Mouse (Mus musculus): ENCODE data around the gene Gstm3. TPM values are rescaled to one million over a fixed set of nuclear protein-coding genes. Genes with fewer than 3 reads are reported as not detected.
"Not testable (repeated sequence)": the region's sequence is repeated elsewhere in the genome, so short reads cannot be mapped to it uniquely, and the experiment has no call there.

Gene Gstm3
- polyA plus RNA-seq, 1 experiment from 2014 or later = 0.25 TPM

DNA sequence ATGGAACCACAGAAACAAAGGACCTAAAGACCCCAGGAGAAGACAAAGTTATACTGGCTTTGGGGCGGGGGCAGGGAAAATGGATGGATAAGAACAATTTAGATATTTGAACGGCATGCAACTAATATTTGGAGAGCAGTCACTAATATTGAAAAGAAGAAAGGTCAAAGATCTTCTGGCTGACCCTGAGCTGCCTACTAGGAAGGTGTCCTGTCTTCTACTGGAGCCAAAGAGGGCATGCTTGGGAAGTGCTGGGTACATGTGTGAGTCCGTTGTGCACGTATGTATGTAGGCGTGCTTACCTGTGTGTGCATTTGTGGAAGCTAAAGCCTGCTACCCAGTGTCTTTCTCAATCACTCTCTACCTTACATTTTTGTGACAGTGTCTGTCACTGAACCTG is 2.5 kb downstream of the Gstm3 start:
- no peaks in the 10 kb centered on the region for H3K4me1 ChIP-seq
- H3K4me3 ChIP-seq = no peak overlapping the region
- WGBS = 92% methylated on average over 5 of the region's 5 CpGs
- no peaks in the 10 kb centered on the region for H3K9me3 ChIP-seq
- ATAC-seq (replicated peaks) = no peak
- H3K36me3 ChIP-seq (replicated peaks) = no peaks in the 10 kb centered on the region
- H3K27ac ChIP-seq = no peak overlapping the region
- no peak overlapping the region for H3K4me2 ChIP-seq
- no peaks in the 10 kb centered on the region for H3K27me3 ChIP-seq (replicated peaks)
- H3K9ac ChIP-seq = no peak overlapping the region

DNA sequence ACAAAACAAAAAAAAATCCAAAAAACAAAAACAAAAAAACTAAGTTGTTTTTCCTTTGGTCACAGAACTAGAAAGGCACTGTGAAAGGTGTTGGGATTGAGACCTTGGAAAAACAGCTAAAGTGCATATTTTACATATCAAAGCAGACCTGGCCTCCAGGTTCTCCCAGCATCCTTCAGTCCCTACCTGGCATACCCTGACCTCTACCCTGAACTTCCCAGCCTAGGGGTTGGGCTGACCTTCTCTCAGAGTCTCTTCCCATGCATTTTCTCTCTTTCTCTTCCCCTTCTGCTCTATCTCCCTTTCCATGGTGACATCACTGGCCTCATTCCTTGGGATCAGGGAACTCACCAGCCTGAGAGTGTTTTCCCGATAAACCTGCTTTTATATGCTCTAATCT is 3.5 kb downstream of the Gstm3 start:
- Histone ChIP-seq H3K27me3 (replicated peaks) (no peaks in the 10 kb centered on the region), H3K4me2 (no peak overlapping the region), H3K4me3 (no peak overlapping the region), H3K9me3 (no peaks in the 10 kb centered on the region), H3K27ac (no peak overlapping the region), H3K9ac (no peak overlapping the region), H3K4me1 (no peaks in the 10 kb centered on the region), H3K36me3 (replicated peaks) (no peaks in the 10 kb centered on the region)
- no peak for ATAC-seq (replicated peaks)
- WGBS = 50% methylated on average over 1 of the region's 1 CpGs

DNA sequence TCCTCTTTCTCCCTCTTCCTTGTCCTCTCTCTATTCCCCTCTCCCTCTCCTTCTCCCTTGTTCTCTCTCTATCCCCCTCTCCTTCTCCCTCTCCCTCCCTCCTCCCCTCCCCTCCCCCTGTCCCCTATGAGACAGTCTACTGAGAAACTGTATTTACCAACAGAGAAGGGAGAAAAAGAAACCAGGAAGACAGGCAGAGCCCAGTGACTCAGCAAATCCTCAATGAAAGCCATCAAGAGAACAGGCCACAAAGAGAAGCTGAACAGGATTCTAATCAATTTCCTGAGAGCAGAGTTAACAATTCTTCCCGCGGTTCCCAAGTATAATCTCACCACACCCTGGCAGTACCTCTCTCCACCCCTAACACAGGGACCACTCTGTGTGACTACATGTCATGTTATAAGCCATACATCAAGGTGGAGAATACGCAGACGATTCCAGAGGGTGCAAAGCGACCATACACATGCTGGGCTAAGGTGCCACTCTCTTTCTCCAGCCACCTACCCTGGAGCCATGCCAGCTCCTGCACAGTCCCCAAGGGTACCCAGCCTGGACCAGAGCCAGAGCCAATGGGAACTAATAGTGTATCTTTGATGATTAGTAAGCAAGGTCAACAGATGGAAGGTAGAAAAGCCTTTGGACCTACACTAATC is 4.3 kb downstream of the Gstm3 start:
- ATAC-seq (replicated peaks) = no peak
- 64% methylated on average over 5 of the region's 5 CpGs for WGBS

DNA sequence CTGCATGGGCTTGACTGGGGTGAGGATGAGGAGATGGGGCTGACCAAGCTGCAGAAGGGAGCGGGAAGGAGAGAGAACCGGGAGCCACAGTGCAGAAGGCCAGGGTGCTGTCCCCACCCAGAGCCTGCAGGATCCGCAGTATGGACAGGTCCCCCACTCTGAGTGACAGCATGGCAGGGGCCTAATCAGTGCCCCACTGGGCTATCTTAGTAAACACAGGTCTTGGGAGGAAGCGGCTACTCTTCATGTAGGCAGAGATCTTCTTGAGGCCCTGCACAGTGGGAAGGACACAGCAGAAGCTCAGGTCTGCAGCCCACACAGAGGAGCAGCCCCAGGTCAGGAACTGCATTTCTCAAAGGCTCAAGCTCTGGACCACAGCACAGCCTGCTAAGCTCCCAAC is 5.1 kb downstream of the Gstm3 start:
- no peaks in the 10 kb centered on the region for H3K36me3 ChIP-seq (replicated peaks)
- no peak overlapping the region for H3K4me2 ChIP-seq
- H3K27ac ChIP-seq = no peak overlapping the region
- H3K4me1 ChIP-seq = no peaks in the 10 kb centered on the region
- H3K9ac ChIP-seq = no peak overlapping the region
- no peak for ATAC-seq (replicated peaks)
- no peak overlapping the region for H3K4me3 ChIP-seq
- H3K27me3 ChIP-seq (replicated peaks) = no peaks in the 10 kb centered on the region
- H3K9me3 ChIP-seq = no peaks in the 10 kb centered on the region
- 74% methylated on average over 4 of the region's 4 CpGs for WGBS

More for the DNA sequence above, 4.3 kb downstream of the Gstm3 start:
- H3K27me3 ChIP-seq (replicated peaks) = no peaks in the 10 kb centered on the region
- H3K9ac ChIP-seq = no peak overlapping the region
- H3K27ac ChIP-seq = no peak overlapping the region
- H3K4me3 ChIP-seq = no peak overlapping the region
- no peak overlapping the region for H3K4me2 ChIP-seq
- H3K4me1 ChIP-seq = no peaks in the 10 kb centered on the region
- no peaks in the 10 kb centered on the region for H3K9me3 ChIP-seq
- no peaks in the 10 kb centered on the region for H3K36me3 ChIP-seq (replicated peaks)

DNA sequence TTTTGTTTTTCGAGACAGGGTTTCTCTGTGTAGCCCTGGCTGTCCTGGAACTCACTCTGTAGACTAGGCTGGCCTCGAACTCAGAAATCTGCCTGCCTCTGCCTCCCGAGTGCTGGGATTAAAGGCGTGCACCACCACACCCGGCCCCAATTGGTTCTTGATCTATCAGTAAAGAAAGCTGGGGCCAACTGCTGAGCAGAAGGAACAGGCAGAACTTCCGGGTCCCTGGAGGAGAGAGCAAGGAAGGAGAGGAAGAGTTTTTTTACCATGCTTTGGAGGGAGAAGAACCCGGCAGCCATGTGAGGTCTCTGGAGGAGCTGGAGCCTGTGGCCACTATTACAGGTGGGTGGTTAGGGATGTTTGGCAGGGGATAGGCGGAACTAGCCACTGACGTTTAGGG is 13.8 kb downstream of the Gstm3 start:
- 93% methylated on average over 9 of the region's 9 CpGs for WGBS
- not testable (repeated sequence) for H3K4me1 ChIP-seq

DNA sequence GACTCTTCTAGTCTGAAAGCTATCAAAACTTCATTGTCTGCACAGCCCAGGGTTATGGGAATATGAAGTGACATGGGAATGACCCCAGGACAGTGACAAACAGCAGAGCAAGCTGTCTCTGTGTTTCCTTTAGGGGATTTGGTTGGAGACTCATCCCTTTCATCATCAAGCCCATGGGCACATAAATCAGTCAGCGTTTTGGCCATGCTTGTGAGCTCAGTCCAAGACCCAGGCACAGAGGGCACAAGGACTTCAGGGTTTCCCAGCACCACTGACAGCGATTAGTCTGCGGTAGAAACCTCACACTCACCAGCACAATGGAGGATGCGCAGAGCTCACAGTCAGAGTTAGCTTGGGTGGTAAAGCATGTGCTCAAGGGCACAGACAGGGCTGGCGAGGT is 15.2 kb downstream of the Gstm3 start:
- no peak overlapping the region for H3K27ac ChIP-seq
- no peak for ATAC-seq (replicated peaks)
- 82% methylated on average over 5 of the region's 5 CpGs for WGBS

More for the DNA sequence above, 13.8 kb downstream of the Gstm3 start:
- not testable (repeated sequence) for ATAC-seq (replicated peaks); H3K27ac ChIP-seq; H3K4me3 ChIP-seq; H3K36me3 ChIP-seq (replicated peaks); H3K4me2 ChIP-seq; H3K9ac ChIP-seq; H3K27me3 ChIP-seq (replicated peaks); H3K9me3 ChIP-seq

DNA sequence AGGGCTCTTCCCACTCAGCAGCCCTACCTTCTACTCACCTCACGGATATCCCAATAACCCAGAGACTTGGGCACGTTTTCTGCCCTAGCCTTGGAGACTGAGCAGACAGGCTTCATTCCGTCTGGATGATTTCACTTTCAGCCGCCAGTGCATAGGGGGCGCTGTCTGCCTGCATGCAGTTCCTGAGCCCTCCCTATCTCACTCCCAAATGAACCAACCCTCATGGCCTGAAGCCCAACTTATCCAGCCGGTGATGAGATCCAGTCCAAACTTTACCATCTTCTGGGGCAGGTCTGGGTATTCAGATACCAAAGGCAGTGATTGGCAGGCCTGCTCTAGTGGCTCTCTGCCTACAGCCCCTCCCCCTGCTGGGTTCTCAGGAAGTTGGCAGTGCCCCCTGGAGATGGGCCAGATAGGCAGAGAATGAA is 15.7 kb downstream of the Gstm3 start:
- Histone ChIP-seq H3K27me3 (replicated peaks) (no peaks in the 10 kb centered on the region), H3K36me3 (replicated peaks) (no peaks in the 10 kb centered on the region), H3K4me3 (no peak overlapping the region), H3K9me3 (no peaks in the 10 kb centered on the region), H3K4me1 (no peaks in the 10 kb centered on the region), H3K4me2 (no peak overlapping the region), H3K9ac (no peak overlapping the region), H3K27ac (no peak overlapping the region)
- 23% methylated on average over 6 of the region's 6 CpGs for WGBS
- peak; percentile 69 for ATAC-seq (replicated peaks)

More for the DNA sequence above, 15.2 kb downstream of the Gstm3 start:
- H3K27me3 ChIP-seq (replicated peaks) = no peaks in the 10 kb centered on the region
- no peaks in the 10 kb centered on the region for H3K4me1 ChIP-seq
- H3K9ac ChIP-seq = no peak overlapping the region
- H3K4me3 ChIP-seq = no peak overlapping the region
- no peaks in the 10 kb centered on the region for H3K36me3 ChIP-seq (replicated peaks)
- H3K9me3 ChIP-seq = no peaks in the 10 kb centered on the region
- H3K4me2 ChIP-seq = no peak overlapping the region

DNA sequence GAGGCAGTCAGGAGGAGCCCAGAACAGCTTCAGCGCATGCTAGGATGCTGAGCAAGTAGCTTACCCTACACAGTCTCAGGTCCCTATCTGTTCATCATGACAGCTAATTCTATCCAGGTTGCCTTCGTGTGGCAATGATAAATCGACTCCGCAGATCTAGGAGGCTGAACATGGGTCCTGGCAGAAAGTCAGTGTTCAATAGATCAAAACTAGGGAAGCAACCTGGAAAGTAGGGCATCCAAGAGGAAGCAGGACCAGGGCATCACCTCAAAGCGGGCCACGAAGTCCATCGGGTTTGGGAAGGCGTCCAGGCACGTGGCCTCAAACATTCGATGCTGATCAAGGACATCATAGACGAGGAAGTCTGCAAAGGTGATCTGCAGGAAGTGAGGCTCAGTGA is 18.6 kb downstream of the Gstm3 start:
- H3K27ac ChIP-seq = no peak overlapping the region
- H3K4me3 ChIP-seq = no peak overlapping the region
- H3K9me3 ChIP-seq = no peaks in the 10 kb centered on the region
- H3K4me1 ChIP-seq = no peaks in the 10 kb centered on the region
- H3K27me3 ChIP-seq (replicated peaks) = no peaks in the 10 kb centered on the region
- H3K36me3 ChIP-seq (replicated peaks) = no peaks in the 10 kb centered on the region
- WGBS = 88% methylated on average over 11 of the region's 11 CpGs
- H3K9ac ChIP-seq = no peak overlapping the region
- H3K4me2 ChIP-seq = no peak overlapping the region
- no peak for ATAC-seq (replicated peaks)

DNA sequence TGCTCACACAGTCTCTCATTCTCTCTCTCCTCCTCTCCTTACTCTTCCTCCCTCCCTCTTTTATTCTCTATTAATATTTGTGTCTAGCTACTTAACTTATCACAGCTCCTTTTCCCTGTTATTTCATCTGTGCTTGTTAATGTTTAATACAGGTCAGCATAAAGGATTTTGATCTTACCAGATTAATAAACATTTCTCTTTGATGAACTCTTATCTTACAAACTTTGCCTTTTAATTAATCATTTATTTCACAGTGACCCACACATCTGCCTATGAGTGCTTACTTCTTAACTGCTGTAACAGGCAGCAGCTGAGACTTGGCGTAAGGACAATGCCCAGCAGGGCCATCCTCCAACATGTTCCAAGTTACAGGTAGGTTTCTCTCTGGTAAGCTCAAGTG is 19.6 kb downstream of the Gstm3 start:
- H3K9ac ChIP-seq; H3K9me3 ChIP-seq; H3K4me3 ChIP-seq; H3K27ac ChIP-seq; H3K4me2 ChIP-seq; H3K36me3 ChIP-seq (replicated peaks); ATAC-seq (replicated peaks); H3K4me1 ChIP-seq; H3K27me3 ChIP-seq (replicated peaks): not testable (repeated sequence)
- WGBS = 93% methylated on average over 1 of the region's 1 CpGs

DNA sequence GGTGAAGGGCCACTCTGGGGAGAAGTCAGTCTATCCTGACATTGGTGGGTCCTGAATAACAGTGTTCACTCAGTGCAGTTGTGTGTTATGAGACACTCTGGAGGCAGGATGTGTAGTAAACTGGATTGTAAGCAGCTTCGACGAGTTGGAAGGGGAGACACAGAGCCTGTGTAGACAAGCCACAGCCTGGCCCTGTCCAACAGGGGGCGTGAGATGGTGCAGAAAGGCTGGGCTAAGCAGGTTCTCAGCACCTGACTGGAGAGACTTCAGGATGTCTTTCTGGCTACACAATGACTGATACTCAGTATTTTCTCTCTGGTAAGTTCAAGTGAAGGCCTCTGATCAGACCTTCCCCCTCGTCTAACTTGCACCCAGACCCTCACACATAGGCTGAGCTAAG is 23.4 kb downstream of the Gstm3 start:
- Histone ChIP-seq H3K4me3 (no peak overlapping the region), H3K9ac (no peak overlapping the region), H3K4me2 (no peak overlapping the region), H3K36me3 (replicated peaks) (no peaks in the 10 kb centered on the region), H3K9me3 (no peaks in the 10 kb centered on the region), H3K27me3 (replicated peaks) (no peaks in the 10 kb centered on the region), H3K27ac (no peak overlapping the region), H3K4me1 (peaks cover 10% of the 10 kb centered on the region)
- WGBS = 57% methylated on average over 4 of the region's 4 CpGs
- ATAC-seq (replicated peaks) = no peak

DNA sequence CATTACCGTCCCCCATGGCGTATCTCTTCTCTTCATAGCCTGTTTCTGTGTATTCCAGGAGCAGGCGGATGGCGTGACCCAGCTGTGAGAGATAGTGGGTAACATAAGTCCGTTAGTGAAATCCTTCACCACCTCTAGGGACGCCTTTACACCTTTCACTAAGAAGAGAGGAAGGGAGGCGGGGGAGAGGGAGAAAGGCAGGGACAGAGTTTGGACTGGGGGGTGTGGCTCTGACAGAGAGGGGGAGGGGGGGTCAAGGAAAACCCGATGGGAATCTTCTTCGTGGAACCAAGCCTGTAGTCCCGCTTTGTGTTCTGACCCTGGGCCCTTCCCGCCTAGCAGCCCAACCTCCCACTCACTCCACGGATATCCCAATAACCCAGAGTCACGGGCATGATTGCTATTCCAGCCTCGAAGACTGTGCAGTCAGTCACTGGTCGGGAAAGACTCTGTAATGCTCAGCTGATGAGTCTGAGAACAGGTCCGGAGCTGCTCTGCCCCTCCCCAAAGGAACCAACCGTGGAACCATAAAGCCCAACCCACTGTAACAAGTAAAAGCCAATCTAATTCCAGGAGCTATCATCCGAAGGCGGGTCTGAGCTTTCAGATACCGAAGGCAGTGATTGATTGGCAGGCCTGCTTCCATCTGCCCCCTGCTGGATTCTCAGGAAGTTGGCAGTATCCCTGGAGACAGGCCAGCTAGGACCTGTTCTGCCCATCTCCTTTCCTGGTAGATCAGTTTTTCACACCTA is 25.7 kb downstream of the Gstm3 start, which contains the start of gene Gstm6:
TSS of gene Gstm6 (minus strand) at position 511 of the 752 bp plus-strand sequence.
- H3K4me1 ChIP-seq = peaks cover 17% of the 10 kb centered on the region
- peak; percentile 93 for ATAC-seq (replicated peaks)
- WGBS = 14% methylated on average over 20 of the region's 20 CpGs
- H3K27me3 ChIP-seq (replicated peaks) = no peaks in the 10 kb centered on the region
- H3K9me3 ChIP-seq = no peaks in the 10 kb centered on the region
- H3K4me3 ChIP-seq = peak within 1 kb of the TSS; percentile 32
- peak within 1 kb of the TSS; percentile 70 for H3K27ac ChIP-seq
- H3K4me2 ChIP-seq = peak within 1 kb of the TSS; percentile 50
- H3K9ac ChIP-seq = peak within 1 kb of the TSS; percentile 33; the same call in 1 of the 2 replicates
- H3K36me3 ChIP-seq (replicated peaks) = no peaks in the 10 kb centered on the region

DNA sequence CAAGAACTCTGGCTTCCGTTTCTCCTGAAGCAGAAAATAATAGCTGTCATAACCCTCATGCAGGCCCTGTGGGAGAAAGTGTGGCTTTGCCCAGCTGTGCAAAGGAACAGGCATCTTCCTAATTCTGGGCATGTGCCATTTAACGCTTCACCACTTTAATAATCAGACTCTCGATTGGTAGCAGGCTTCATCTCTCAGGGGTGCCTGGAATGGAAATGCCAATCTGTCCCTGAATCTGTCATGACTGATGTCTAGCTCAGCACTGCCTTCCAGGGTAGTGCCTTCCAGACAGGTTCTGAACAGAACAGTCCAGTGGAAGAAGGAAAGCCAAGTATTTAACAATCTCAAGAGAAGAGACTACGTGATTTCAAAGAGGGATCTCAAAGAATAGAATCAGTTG is 27.8 kb downstream of the Gstm3 start:
- Histone ChIP-seq H3K4me1 (peaks cover 17% of the 10 kb centered on the region), H3K27ac (no peak overlapping the region), H3K9me3 (no peaks in the 10 kb centered on the region), H3K36me3 (replicated peaks) (no peaks in the 10 kb centered on the region), H3K4me3 (no peak overlapping the region), H3K9ac (no peak overlapping the region), H3K27me3 (replicated peaks) (no peaks in the 10 kb centered on the region), H3K4me2 (no peak overlapping the region)
- 70% methylated on average over 4 of the region's 4 CpGs for WGBS
- no peak for ATAC-seq (replicated peaks)

DNA sequence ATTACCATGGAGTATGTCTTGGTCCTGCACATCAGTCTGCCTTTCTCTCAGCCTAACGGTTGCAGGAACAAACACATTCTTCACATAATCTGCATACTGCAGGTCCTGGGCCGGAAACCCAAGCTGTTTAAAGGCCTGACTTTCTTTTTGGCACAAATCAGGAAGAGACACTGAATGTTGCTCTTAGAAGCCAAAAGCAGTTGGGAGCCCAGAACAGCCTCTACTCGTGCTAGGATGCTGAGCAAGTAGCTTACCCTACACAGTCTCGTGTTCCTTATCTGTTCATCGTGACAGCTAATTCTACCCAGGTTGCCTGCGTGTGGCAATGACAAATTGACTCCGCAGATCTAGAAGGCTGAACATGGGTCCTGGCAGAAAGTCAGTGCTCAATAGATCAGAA is 28.6 kb downstream of the Gstm3 start:
- H3K4me1 ChIP-seq = peaks cover 17% of the 10 kb centered on the region
- no peak overlapping the region for H3K9ac ChIP-seq
- H3K27ac ChIP-seq = no peak overlapping the region
- ATAC-seq (replicated peaks) = no peak
- H3K9me3 ChIP-seq = no peaks in the 10 kb centered on the region
- H3K27me3 ChIP-seq (replicated peaks) = no peaks in the 10 kb centered on the region
- H3K4me3 ChIP-seq = no peak overlapping the region
- H3K4me2 ChIP-seq = no peak overlapping the region
- 81% methylated on average over 7 of the region's 7 CpGs for WGBS
- no peaks in the 10 kb centered on the region for H3K36me3 ChIP-seq (replicated peaks)
